Mouse (Mus musculus) A20 (cell line): ENCODE results near the gene Col16a1.

Experiments used
- DNase-seq: peaks from one replicate; pipeline ENCODE4 v3.0.0-alpha.2; 2011; ENCODE audit warnings: low read depth, low spot score

Gene Col16a1

GRCm38 (mm10) chr4:130084331-130084945 lies 36.8 kb downstream of the Col16a1 start:
- no peak for DNase-seq

- no peak for DNase-seq
Measured at GRCm38 (mm10) chr4:130085246-130085820, 37.7 kb downstream of the Col16a1 start.

DNA sequence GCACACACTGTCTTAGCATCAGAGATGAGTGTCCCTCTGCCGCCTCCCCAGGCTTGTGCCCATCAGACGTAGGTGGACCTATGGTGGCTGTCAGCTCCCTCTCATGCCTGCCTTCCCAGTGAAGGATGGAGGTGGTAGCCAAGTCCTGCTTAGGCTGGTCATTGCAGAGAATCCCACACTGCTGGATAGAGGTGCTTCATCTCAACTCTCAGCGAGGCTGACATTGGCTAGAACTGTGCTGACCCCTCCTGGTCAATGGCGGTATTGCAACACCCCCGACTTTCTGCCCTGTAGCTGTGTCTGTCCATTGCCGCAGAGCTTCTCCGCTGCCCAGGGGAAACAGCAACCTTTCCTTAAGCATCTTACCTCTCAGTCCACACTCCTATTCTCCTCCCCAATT lies 39.7 kb downstream of the Col16a1 start:
- DNase-seq, result peak; percentile 77

- DNase-seq, result no peak
Measured at GRCm38 (mm10) chr4:130095137-130095536, 47.5 kb downstream of the Col16a1 start.

DNA sequence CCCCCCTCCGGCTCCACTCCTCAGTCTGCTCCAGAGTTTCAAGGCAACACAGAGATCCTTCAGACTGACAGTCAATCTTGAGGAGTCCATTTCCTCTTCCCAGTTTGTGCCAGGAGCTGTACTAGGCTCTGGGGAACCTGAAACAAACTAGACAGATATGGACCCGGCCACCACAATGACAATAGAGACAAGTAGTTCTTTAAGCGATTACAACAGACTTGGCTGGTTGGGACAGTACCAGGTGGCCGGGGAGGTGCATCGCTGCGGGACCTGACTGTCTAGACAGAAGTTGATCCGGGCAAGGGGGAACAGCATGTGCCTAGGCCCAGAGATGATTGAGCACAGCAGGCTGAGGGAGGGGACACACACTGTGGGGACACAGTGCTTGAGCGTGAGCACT lies 53.5 kb downstream of the Col16a1 start:
- no peak for DNase-seq

GRCm38 (mm10) chr4:130102111-130102651 lies 54.5 kb downstream of the Col16a1 start, which contains the start of gene Pef1:
TSS of gene Pef1 (plus strand) at chr4:130102558.
- no peak for DNase-seq

DNA sequence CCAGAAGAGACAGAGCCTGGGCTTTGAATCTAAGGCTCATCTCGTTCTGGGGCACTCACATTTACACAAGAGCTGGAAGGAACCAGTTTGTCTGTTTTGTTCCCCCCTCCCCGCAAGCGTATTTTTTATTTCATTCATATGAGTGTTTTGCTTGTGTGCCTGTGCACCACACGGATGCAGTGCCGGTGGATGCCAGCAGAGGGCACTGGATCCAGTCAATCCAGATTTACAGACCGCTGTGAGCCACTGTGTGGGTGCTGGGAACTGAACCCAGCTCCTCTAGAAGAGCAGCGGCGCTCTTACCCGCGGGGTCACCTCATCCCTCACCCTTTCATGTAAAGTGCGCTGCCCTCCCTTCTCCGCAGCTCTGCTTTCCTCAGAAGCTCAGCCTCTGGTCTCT lies 56.0 kb downstream of the Col16a1 start:
- peak; percentile 19 for DNase-seq

DNA sequence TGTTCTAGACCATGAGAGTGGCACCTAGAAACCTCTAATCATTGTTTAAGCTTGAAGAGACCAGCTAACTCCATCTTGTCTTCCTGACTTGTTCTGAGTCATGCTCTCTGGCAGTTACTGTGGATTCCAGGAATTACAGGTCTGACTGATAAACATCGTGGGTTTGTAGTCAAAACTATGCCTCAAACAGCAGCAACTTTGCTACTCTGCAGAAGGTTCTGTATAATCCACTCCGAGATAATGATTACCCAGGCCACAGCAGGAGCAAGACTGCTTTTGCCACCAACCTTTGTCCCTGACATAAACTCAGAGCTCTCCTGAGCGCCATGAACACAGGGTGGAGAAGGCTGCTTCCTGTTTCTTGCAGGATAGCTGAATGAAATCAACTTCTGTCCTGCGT lies 56.9 kb downstream of the Col16a1 start:
- no peak for DNase-seq

DNA sequence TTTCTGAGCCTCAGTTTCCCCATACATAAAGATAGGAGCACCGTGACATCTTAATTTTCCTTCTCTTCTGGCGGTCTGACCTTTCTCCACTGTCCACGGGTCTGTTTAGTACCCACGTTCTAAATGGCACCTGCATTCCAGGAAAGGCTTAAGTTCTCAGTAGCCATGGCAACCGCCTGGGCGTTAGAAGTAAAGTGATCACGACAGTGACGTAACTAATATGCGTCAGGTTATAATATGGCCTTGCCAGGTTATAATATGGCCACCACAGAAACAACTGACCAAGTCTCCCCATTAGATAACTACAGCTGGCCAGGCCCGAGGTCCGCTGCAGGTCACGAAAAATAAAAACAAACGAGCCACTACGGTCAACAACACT lies 59.4 kb downstream of the Col16a1 start:
- no peak for DNase-seq

DNA sequence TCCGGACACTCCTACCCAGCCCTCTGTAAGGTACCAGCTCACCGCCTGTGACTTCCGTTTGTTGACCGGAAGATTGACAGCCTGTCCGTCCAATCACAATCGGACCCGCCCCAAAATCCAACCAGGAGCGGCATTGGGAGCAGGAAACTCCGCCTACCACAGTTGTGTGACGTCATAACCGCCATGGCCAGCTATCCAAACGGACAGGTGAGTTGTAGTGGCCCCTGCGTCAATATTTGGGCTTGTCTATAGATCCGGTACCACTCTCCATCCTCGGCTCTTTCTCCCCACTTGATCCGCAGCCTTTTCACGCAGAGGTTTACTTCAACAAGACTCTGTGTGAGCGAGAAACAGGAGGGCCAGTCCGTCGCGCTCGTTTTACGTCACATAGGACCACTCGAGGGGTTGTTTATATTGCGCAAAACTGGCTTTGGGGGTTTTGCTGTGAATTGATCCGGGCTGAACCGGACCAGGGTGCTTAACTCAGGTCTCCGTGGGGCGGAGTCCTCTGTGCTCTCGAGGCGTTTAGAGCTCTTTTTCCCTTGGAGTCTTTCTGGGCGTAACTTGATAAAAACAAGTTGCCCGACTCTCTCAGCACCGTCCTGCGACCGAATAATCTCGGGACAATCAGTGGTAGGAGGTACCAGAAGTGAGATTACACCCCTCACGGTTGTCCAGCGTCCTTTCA lies 59.9 kb downstream of the Col16a1 start:
- peak; percentile 100 for DNase-seq

DNA sequence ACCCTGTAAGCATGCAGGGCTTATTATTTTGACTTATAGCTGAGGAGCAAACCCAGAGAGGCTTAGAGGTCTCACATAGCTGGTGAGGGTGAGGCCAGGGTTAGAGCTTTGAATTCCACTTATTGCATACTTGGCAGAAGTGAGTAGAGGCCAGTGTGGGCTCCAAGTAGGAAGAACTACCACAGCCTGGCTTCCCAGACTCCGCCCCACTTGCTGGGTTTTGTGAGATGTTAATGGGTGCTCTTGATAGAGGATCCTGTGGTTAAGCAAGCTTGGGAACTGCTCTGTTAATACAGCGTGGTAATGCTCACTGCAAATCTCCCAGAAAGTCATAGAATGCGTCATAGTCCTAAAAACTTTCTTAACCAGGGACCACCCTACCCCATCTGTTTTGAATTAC lies 61.3 kb downstream of the Col16a1 start:
- no peak for DNase-seq

DNA sequence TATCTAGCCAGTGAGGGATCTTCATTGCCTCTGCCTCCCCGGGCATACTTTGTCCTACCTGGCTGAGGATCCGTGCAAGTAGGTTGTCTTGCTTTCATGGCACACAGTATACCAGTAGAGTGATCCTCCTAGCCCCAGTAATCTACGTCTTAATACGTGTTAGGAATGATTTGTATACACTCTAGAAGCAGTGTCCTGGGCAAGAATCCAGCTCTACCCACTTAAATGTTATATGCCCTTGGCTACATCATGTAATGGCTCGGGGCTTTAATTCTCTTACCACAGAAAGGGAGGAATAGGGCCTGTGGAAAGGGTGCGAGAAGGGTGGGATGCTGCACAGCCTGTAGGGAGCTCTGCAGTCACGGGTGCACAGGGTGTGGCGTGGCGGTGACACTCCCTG lies 62.0 kb downstream of the Col16a1 start:
- no peak for DNase-seq

- no peak for DNase-seq
Measured at GRCm38 (mm10) chr4:130110091-130110490, 62.5 kb downstream of the Col16a1 start.

DNA sequence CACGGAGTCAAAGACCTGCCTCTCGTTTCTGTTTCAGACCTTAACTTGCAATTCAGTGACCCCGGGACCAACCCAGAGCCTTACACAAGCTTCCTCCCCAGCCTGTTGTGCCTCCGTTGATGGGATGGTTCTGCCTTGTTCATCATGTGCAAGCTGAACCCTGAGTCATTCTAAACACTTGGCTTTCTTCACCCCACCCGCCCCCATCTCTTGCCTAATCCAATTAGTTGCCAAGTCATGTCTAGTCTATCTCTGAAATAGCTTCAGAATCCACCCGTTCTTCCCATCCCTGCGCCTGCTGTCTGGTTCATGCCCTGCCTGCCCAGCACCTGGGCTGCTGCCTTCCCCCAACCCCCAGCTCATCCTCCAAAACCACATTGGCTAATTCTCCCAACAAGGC lies 64.7 kb downstream of the Col16a1 start:
- DNase-seq, result no peak

DNA sequence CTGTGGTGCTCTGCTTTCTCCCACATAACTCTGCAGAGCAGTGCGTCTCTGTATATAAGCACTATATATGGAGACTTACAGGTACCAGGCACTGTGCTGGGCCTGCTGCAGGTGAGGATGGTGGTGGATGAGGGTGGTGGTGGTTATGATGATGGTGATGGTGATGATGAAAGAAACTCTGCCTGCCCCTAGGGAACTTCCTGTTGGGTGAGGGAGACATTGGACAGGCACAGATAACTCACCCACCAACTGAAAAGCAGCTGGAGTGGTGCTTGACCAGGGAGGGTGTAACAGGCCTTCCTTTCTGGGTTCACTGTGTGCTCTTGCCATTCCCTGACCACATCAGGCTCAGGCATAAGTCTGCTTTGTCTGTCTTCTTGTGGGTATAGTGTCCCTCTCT lies 65.1 kb downstream of the Col16a1 start:
- DNase-seq, result no peak

DNA sequence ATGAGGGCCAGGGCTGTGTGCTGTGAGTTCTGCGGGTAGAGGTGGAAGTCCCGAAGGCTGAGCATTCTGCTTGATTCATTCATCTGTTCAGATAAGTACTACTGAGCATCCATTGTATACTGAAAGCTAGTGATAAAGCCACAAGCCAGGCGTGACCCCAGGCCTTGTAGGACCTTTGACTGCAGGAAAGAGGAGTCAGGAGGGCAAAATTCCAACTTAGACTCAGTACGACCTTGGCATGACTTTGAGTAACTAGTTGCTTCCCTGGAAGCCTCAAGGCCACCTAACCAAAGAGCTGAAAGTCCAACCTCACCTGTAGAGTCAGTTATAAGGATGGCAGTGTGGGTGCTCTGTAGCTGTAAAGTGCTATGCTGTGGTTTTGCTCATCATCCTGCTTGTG lies 73.1 kb downstream of the Col16a1 start:
- DNase-seq, result no peak

DNA sequence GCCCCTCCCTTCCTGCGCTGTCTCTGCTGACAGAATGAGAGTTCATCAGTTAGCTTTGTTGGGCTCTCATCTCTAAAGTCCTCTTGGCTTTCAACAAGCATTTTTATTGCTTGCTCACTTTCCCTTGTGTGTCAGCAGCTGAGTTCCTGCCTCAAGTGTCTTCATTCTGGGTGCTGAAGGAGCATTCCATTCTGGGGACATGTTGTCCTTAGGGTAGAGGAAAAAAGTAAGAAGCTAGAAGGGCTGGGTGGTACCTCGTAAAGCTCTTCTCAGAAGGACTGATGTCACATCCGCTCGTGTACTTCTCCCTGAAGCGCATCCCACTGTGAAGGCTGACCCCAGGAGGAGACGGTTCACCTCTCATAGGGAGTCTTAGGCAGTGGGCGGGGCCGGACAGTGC lies 73.9 kb downstream of the Col16a1 start:
- DNase-seq, result no peak

- no peak for DNase-seq
Measured at GRCm38 (mm10) chr4:130123020-130123419, 75.4 kb downstream of the Col16a1 start.

- DNase-seq, result no peak
Measured at GRCm38 (mm10) chr4:130124110-130124509, 76.5 kb downstream of the Col16a1 start.

GRCm38 (mm10) chr4:130125164-130125563 lies 77.5 kb downstream of the Col16a1 start:
- DNase-seq, result no peak

GRCm38 (mm10) chr4:130125935-130126334 lies 78.3 kb downstream of the Col16a1 start:
- no peak for DNase-seq

GRCm38 (mm10) chr4:130128907-130129306 lies 81.3 kb downstream of the Col16a1 start:
- no peak for DNase-seq

DNA sequence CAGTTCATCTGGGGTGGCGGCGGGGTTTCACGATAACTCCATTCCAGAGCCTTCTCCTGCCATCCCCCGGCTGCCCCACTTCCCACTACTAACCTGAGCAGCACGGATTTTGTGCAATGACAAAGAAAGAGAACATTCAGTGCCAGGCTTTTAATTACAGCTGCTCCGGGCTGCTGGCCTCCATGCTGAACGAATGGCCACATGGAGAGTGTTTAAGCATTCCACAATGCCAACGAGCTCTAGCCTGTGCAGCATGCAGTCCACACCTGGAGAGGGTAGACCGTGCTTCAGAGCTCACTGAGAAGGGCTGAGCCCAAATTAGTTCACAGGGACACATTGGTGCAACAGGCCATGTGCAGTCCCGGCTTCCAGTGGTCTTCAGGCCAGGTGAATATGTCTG lies 82.4 kb downstream of the Col16a1 start:
- no peak for DNase-seq
